Mouse (Mus musculus): ENCODE data around the gene Fbxo17. TPM values are rescaled to one million over a fixed set of nuclear protein-coding genes. Genes with fewer than 3 reads are reported as not detected.

The Fbxo17 gene
- total RNA-seq, 2 experiments from 2014 or later: 1.7 to 2.2 TPM

DNA sequence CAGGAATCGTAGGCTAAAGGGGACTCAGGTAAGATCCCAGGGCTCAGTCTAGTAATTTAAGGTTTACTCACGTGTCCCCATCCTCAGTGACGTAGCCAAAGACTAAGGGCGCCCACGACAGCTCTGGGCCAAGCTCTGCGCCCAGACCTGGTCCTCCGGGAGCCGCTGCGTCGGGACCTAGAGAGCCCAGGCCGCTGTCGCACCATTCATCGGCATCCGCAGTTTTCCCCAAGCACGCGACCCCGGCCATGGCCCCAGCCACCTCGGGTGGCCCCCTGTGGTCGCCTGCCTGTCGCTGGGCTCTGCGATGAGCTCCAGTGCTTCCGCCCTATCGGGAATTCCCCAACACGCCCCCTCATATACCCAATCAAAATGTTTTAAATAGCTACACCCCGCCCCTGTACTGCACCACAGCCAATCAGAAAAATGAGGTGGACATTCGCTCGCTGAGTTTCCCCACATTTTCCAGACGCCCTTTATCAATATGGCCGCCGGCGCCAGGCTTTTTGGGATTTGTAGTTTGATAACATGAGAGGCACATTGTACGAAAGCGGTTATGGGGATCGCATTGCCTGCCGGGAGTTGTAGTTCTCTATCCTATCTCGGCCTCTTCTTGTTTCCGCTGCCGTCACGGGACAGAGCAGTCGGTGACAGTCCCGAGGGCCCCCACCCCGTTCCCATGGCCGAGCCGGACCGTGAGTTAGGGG is 49.7 kb downstream of the Fbxo17 start, which contains the start of gene Sirt2:
Gene Sirt2 (plus strand): TSS at position 563 of the 707 bp plus-strand sequence.
- ATAC-seq (replicated peaks; ENCODE audit: poor library complexity): peak; percentile 88

DNA sequence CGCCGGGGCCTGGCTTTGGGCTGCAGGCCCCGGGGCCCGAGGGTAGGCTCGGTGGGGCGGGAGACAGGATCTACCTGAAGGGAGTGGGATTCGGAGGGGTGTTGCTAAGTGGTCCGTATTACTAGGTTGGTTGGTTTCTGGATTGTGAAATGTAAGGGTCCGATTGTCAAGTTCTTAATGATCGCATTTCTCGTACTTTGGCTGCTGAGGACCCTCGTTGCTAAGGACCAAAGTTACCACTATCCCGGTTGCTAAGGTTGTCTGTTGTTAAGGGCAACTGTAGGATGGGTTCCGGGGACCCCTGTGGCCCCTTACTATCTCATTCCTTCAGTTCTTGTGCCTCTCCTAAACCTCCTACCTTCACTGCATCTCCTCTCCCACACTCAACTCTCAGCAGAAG is 50.3 kb downstream of the Fbxo17 start:
- ATAC-seq (replicated peaks; ENCODE audit: poor library complexity): no peak

DNA sequence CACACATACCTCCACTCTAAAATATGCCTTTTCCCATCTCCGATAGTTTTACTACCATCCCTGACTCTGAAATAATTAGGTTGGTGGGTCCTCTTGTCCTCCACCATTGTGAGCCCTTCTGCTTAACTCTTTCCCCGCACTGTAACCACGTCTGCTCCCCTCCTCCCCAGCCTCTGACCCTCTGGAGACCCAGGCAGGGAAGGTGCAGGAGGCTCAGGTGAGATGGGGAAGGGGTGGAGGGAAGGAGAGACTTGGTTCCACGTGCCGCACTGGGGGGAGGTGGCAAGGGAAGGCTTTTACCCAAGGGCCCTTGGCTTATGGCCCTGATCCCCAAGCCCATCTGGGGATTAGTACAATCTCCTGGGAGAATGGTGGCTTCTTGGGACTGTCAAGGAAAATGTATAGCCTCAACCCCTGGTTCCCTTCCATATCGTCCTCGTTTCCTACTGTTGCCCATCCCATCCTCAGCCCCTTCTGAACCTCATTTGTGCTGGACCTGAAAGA is 50.9 kb downstream of the Fbxo17 start, which contains the start of gene Nfkbib:
Gene Nfkbib (minus strand): TSS at position 51 of the 504 bp plus-strand sequence.
- no peak for ATAC-seq (replicated peaks; ENCODE audit: poor library complexity)

DNA sequence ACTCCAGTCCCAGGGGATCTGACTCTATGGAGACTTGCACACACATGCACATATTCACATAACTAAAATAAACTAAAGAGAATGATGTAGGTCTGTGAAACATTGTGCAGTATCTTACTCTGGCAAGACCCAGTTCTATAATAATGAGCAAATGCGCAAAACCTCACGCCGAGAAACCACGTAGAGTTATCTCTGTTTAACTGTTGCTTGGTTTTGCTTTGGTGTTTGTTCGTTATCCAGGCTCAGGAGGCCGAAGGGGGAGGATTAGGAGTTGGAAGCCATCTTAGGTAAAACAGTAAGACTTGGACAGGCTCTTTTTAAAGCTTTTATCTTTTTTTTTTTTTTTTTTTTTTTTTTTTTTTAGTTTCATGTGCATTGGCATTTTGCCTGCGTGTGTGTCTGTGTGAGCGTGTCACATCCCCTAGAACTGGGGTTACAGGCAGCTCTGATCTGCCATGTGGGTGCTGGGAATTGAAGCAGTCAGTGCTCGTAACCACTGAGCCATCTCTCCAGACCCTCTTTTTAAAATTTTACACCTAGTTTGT is 52.9 kb downstream of the Fbxo17 start:
- peak; percentile 19; the same call in 1 of the 2 replicates for ATAC-seq (replicated peaks; ENCODE audit: poor library complexity)

DNA sequence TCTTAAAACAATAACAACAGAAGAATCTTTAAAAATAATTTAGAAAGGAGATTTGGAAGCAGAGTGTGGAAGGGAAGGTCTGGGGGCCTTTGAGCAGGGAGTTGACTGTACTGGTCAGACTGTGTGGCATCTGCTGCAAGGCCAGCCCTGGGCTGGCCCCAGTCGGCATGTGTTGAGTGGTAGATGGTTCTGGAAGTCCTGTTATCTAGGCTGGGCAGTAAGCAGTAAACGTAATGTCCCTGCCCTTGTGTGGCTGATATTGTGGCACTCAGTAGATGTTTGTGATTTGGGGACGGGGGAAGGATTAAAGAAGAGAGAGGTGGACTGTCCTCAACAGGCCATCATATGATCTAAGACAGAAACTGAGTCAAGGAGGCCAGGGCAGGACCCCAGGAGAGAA is 53.7 kb downstream of the Fbxo17 start:
- peak; percentile 13; the same call in 1 of the 2 replicates for ATAC-seq (replicated peaks; ENCODE audit: poor library complexity)

DNA sequence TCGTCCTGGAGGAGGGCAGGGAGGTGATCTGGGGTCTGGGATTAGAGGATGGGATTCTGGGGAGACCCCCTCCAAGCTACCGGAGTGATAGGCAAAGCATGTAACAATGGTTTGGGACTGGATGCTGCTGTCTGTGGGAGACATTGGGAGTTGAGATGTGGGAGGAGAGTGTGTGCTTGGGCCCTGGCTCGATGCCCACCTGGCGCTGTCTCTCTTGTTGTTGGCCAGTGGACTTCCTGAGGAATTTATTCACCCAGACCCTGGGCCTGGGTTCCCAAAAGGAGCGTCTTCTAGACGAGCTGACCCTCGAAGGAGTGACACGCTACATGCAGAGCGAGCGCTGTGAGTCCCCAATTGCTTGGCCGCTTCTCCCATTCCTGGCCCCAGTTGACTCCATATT is 55.3 kb downstream of the Fbxo17 start:
- no peak for ATAC-seq (replicated peaks; ENCODE audit: poor library complexity)

DNA sequence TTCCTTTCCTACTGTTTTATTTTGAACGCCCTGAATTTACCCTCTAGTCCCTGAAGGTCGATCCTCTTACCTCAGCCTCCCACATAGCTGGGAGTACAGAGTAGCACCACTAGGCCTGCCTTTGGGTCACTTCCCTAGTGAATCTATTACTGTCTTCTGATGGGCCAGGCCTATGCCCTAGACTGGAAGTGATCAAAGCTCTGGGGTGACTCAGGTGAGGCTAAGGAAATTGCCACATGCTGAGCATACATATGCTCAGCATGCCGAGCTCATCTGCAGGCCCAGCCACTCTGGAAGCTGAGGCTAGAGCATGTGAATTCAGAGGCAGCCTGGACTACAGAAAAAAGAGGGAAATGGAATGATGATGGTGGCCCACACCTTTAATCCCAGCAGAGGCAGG is 56.6 kb downstream of the Fbxo17 start:
- no peak for ATAC-seq (replicated peaks; ENCODE audit: poor library complexity)

DNA sequence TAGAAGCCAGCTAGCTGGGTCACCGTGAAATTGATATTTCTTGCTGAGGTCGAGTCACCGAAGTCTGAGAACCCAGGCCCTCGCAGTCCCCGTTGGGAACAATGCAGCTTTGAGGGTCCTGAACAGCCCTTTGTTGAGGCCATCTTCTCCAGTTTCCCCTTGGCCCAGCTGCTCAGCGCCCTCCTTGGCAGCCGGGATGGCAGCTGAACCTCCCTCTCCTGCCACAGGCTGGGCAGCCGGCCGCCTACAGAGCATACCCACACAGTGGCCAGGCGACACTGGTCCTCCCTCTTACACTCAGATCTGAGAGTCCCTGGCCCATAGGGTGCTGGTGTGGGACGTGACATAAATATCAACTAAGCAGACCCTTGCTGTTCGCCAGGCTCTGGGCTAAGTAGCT is 57.6 kb downstream of the Fbxo17 start:
- ATAC-seq (replicated peaks; ENCODE audit: poor library complexity): no peak

DNA sequence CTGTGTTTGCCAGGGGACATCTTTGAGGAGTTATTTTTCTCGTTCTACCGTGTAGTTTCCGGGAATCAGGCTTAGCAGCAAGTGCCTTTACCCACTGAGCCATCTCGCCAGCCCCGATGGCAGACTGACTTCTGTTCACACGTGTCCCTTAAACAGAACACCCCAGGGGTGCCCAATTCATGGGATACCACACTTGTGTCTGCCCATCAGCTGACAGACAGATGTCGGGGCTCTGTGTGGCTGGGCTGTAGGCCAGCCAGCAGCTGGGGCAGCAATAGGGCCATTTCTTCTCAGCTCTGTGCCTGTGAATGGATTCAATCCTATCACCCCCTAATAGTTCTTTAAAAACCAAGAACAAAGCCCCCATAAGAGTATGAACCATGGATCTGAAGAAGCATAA is 58.5 kb downstream of the Fbxo17 start:
- ATAC-seq (replicated peaks; ENCODE audit: poor library complexity): no peak

DNA sequence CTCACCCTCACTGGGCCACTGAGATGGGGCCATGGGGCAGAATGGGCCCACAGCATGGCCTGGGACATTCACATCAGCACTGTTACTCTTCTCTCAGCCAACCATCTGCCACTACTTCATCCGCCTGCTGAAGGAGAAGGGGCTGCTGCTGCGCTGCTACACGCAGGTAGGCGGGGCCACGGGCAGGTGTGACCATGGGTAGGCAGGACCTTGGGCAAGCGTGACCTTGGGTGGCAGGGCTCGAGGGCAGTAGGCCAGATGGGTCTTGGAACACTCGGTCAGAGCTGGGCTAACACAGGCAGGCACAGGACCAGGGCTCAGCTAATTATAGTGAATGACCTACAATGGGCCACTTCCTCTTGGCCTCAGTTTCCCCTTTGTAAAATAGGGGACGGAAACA is 62.2 kb downstream of the Fbxo17 start:
- no peak for ATAC-seq (replicated peaks; ENCODE audit: poor library complexity)

DNA sequence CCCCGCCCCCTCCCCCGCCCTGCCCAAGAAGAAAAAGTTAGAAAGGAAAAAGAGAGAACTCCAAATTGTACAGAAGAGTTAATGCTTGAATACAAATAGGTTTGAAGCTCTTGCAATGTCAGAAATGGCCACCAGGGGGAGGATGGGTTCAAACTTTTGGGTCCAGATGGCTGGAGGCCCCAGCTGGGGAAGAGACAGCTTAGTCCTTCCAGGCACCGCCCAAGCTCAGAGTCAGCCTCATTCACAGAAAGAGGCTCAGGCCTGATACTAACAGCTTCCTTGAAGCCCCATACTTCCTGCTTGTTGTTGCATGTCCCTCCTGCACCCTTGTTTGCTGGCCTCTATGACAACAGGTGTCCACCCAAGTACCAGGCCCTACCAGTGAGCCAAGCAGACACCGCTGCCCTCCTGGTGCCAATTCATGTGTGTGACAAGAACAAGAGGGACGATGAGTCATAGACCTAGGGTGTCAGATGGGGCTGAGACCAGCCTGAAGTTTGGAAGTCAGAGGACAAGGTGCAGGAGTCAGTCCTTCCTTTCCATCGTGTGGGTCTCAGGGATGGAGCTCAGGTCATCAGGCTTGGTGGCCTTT is 63.6 kb downstream of the Fbxo17 start:
- ATAC-seq (replicated peaks; ENCODE audit: poor library complexity): peak; percentile 90

DNA sequence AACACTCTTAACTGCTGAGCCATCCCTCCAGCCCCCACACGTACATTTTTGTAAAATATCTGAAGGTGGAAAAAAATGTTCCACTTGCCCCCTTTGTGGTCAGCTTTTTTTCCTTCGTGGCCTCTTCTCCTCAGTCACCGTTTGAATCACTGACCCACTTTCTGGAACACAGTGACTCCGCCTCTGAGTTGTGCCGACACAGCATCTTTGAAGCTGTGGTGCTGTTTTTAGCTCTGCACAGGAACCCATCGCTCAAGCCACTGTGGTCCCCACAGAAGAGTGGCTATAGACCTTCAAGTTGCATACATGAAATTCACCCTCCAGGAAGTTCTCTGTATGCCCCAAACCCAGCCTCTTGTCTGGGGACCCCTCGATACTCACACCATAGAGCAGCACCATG is 64.3 kb downstream of the Fbxo17 start:
- ATAC-seq (replicated peaks; ENCODE audit: poor library complexity): no peak

DNA sequence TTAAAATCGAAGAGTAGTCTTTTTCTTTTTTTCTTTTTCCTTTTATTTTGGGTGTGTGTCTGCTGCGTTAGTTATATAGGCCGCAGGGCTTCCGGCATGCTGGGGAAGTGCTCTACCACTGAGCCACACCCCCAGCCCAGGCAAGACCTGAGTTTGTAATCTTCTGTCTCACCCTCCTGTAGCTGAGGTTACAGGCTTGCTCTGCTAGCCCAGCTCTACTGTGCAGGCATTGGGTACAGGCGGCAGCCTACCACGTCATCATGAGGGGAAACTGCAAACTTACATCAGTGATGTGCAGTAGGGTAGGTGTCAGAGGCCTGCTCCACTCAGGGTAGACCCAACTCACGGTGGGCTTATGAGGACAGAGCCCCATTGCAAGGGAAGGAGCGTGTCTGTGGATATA is 64.7 kb downstream of the Fbxo17 start:
- peak; percentile 82 for ATAC-seq (replicated peaks; ENCODE audit: poor library complexity)

DNA sequence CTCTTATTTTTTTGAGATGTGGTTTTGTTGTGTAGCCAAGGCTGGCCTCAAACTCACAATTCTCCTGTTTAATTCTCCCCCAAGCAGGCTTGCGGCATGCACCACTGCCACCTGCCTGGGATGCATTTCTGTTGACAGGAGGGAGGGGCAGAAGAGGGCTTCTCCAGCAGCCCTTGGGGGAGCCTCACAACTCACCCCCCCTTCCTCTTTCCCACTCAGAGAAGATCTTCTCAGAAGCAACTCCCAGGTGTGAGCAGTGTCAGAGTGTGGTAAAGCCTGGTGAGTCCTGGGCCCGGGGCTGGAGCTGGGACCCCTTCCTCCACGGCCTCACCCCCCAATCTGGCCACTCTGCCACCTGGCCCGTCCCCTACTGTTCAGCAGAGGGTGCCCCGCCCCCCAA is 68.6 kb downstream of the Fbxo17 start:
- no peak for ATAC-seq (replicated peaks; ENCODE audit: poor library complexity)

Other genes with a start within 250 kb of the Fbxo17 start
- gene Ifnl2, start 206.3 kb upstream of the Fbxo17 start, total RNA-seq (2015): not detected in 2 replicates
- gene Ifnl2, start 206.3 kb upstream of the Fbxo17 start, total RNA-seq (2017): not detected in 2 replicates
- not detected in 2 replicates for gene Ifnl3, start 194.0 kb upstream of the Fbxo17 start, total RNA-seq (2015)
- not detected in 2 replicates for gene Ifnl3, start 194.0 kb upstream of the Fbxo17 start, total RNA-seq (2017)
- not detected in 2 replicates for gene Sycn, start 175.9 kb upstream of the Fbxo17 start, total RNA-seq (2015)
- gene Sycn, start 175.9 kb upstream of the Fbxo17 start, total RNA-seq (2017): not detected in 2 replicates
- gene Nccrp1, start 169.6 kb upstream of the Fbxo17 start, total RNA-seq (2015): not detected in 2 replicates
- gene Nccrp1, start 169.6 kb upstream of the Fbxo17 start, total RNA-seq (2017): not detected in 2 replicates
- 20.7 TPM in 2 replicates for gene Samd4b, start 118.7 kb upstream of the Fbxo17 start, total RNA-seq (2015)
- 2.7 and 4.3 TPM in 2 replicates for gene Samd4b, start 118.7 kb upstream of the Fbxo17 start, total RNA-seq (2017)
- 5.6 and 6.4 TPM in 2 replicates for gene Pak4, start 118.6 kb upstream of the Fbxo17 start, total RNA-seq (2015)
- gene Pak4, start 118.6 kb upstream of the Fbxo17 start, total RNA-seq (2017): 3.3 and 3.9 TPM in 2 replicates
- not detected in 2 replicates for gene Acp7, start 85.5 kb upstream of the Fbxo17 start, total RNA-seq (2015)
- gene Acp7, start 85.5 kb upstream of the Fbxo17 start, total RNA-seq (2017): not detected in 2 replicates
- gene Fbxo27, start 24.0 kb upstream of the Fbxo17 start, total RNA-seq (2015): 1.1 and 1.4 TPM in 2 replicates
- 0.24 and 0.75 TPM in 2 replicates for gene Fbxo27, start 24.0 kb upstream of the Fbxo17 start, total RNA-seq (2017)
- gene Mrps12, start 25.0 kb downstream of the Fbxo17 start, total RNA-seq (2015): 104 and 122 TPM in 2 replicates
- 44.1 and 59.1 TPM in 2 replicates for gene Mrps12, start 25.0 kb downstream of the Fbxo17 start, total RNA-seq (2017)
- gene Sars2, start 25.2 kb downstream of the Fbxo17 start, total RNA-seq (2015): 8.1 and 8.8 TPM in 2 replicates
- 13.5 and 15.7 TPM in 2 replicates for gene Sars2, start 25.2 kb downstream of the Fbxo17 start, total RNA-seq (2017)
- gene Ccer2, start 39.4 kb downstream of the Fbxo17 start, total RNA-seq (2015): not detected in 2 replicates
- not detected in 2 replicates for gene Ccer2, start 39.4 kb downstream of the Fbxo17 start, total RNA-seq (2017)
- gene Sirt2, start 49.9 kb downstream of the Fbxo17 start, total RNA-seq (2015): 41.4 and 47.5 TPM in 2 replicates
- gene Sirt2, start 49.9 kb downstream of the Fbxo17 start, total RNA-seq (2017): 19.2 and 21.1 TPM in 2 replicates
- 14.7 and 18.4 TPM in 2 replicates for gene Nfkbib, start 50.7 kb downstream of the Fbxo17 start, total RNA-seq (2015)
- 12.3 and 15.7 TPM in 2 replicates for gene Nfkbib, start 50.7 kb downstream of the Fbxo17 start, total RNA-seq (2017)
- 47.6 and 48.3 TPM in 2 replicates for gene Rinl, start 72.2 kb downstream of the Fbxo17 start, total RNA-seq (2015)
- 53.9 and 56.3 TPM in 2 replicates for gene Rinl, start 72.2 kb downstream of the Fbxo17 start, total RNA-seq (2017)
- gene Hnrnpl, start 91.7 kb downstream of the Fbxo17 start, total RNA-seq (2015): 419 and 433 TPM in 2 replicates
- 342 and 343 TPM in 2 replicates for gene Hnrnpl, start 91.7 kb downstream of the Fbxo17 start, total RNA-seq (2017)
- gene Ech1, start 108.4 kb downstream of the Fbxo17 start, total RNA-seq (2015): 139 and 180 TPM in 2 replicates
- 93.3 and 110 TPM in 2 replicates for gene Ech1, start 108.4 kb downstream of the Fbxo17 start, total RNA-seq (2017)
- 16.1 and 22.9 TPM in 2 replicates for gene Lgals4, start 117.0 kb downstream of the Fbxo17 start, total RNA-seq (2015)
- 4.3 and 7.0 TPM in 2 replicates for gene Lgals4, start 117.0 kb downstream of the Fbxo17 start, total RNA-seq (2017)
- 0.52 TPM in 1 of 2 replicates, not detected in the other for gene Lgals7, start 147.0 kb downstream of the Fbxo17 start, total RNA-seq (2015)
- gene Lgals7, start 147.0 kb downstream of the Fbxo17 start, total RNA-seq (2017): not detected in 2 replicates
- gene Capn12, start 164.6 kb downstream of the Fbxo17 start, total RNA-seq (2015): not detected in 2 replicates
- gene Capn12, start 164.6 kb downstream of the Fbxo17 start, total RNA-seq (2017): 0.24 TPM in 1 of 2 replicates, not detected in the other
- 86.4 and 87.2 TPM in 2 replicates for gene Actn4, start 245.5 kb downstream of the Fbxo17 start, total RNA-seq (2015)
- gene Actn4, start 245.5 kb downstream of the Fbxo17 start, total RNA-seq (2017): 47.1 and 49.5 TPM in 2 replicates

Data from megakaryocyte progenitor cell, adult 5-6 weeks (primary cell).